Mouse (Mus musculus) 3134 (cell line): ENCODE results near the gene Ube2r2.
A peak's percentile ranks its signal among the peaks of the same experiment; 100 is the strongest.

ENCODE experiments used
- DNase-seq: peaks from one replicate; pipeline ENCODE4 v3.0.0-alpha.2; 2011; ENCODE audit warnings: low spot score; ENCODE audit not compliant: insufficient read length; ENCODE audit errors: extremely low read depth

Gene Ube2r2

DNA sequence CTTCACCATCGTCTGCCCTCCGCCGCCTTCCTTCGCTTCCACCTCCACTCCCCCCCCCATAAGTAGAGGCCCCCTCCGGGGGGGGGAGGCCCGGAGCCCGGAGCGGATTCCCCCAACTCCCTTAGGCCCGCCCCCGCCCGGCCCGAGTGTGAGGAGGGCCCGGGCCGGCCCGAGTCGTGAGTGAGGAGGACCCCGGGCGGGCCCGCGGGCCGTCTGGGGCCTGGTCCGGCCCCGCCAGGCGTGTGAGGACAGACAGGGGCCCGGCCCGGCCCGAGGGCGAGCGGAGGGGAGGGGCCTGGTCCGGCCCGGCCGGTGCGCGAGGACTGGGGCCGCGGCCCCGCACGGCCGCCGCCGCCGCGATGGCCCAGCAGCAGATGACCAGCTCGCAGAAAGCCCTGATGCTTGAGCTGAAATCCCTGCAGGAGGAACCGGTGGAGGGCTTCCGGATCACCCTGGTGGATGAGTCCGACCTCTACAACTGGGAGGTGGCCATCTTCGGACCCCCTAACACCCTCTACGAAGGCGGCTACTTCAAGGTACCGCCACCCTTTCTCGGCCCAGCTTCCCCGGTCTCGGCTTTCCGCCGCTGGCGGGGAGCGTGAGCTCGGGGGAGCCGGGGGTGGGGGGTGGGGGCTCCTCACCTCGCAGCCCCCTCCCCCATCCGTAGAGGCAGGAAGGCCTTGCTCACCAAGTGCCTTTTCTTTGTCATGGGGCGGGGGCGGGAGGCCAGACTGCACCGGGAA lies at the start of gene Ube2r2:
Ube2r2 (plus strand) TSS at position 33 of the 743 bp plus-strand sequence.
- peak; percentile 81 for DNase-seq

DNA sequence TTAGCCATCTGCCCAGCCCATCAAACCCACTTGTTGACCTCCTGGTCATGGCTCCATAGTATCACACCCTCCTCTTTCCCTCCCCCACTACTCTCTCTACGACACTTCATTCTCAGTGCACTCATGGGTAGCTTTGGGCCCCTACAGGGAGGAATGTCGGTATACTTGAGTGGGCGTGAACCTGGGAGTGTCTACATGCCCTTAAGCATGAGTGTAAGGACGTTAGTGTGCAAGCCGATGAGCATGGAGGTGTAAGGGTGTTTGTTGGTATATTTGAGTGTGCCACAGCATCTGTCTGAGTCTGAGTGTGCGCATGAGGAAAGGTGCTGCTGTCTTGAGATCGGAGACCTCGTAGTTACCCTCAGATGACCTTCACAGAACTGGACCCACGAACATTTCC lies 48.6 kb upstream of the Ube2r2 start:
- no peak for DNase-seq

DNA sequence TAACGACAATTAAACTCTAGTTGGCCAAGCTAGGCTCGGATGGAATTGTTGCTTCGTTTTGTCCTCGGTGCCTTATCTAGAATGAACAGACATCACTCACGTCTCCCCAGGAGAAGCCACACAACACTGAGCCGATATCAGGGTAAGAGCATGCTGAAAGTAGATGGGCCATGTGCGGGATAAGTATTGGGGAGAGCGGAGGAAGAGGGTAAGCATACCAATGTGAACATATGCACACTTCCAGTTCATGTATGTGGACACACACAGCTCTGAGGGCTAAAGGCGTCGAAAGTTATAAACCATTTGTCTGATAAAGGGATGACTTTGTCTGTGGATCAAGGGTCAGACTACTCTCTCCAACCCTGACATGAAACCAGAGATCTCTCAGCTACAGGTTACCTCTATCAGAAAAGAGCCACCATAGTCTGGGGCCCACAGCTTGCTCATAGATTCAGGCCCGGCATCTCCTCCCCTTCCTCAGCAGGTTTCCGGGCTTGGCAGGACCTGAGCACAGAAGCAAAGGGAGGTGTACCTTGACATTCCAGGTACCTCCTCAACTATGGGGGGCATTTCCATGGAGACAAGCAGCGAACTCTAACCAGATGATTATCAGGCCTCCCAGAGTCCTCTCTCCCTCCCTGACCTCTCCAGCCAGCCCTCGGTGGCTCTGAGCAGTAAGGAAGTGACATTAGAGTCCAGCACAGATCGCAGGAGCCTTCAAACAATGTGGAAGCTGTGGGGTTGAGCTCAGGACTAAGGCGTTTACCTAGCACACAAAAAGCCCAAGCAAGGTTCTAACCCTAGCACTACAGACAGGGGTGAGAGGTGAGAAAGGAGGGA lies 47.9 kb upstream of the Ube2r2 start:
- DNase-seq: no peak

DNA sequence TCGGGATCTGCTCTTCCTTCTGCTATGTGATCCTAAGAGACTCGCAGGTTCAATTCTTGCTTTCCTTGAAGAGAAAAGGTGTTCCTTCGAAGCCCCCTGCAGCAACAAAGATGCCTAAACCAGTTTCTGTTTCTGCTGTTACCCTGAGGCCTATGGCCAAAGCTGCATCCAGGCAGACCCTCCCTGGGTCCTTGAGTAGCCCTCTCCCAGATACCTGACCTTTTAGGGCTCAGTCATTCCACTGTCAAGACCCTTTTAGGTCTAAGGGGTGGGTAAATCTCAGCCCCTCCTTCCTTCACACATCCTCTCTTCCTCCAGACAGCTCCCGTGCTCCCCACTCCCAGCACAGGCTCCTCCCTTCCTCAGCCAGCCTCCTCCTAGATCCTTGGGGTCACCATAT lies 46.4 kb upstream of the Ube2r2 start:
- DNase-seq: no peak

DNA sequence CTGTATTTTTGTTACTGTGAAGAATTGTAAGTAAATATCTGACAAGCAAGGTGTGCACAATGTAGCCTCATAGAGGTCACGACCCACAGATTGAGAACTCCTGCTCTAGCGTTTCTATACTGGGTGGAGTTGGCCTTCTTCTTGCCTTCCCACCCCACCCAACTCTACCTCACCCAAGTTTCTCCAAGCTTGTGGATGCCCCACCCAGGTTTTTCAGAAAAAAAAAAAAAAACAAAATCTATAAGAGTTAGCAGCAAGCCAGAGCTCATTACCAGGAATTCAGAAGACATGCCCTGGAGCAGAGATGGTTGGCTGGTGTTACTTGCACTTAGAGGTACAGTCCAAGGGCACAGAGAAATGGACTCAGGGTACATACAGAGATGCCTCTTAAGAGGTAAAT lies 45.8 kb upstream of the Ube2r2 start:
- no peak for DNase-seq

DNA sequence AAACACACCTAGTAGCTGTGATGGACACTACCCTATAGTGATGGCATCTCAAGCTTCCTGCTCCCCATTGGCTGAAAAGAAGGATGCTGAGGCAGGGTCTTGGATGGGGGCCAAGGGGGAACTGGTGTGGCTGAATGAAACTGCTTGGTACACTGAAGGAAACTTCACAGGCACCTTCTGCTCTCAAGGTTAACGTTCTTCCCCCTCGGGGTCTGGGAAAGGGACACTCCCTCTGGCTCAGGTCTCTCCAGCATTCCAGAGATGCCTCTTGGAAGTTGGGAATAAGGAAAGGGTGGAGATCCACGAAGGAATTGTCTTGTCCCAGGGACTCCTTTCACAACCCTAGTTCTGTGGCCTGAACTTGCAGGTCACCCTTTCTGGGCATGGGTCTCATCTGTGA lies 44.2 kb upstream of the Ube2r2 start:
- DNase-seq: no peak

DNA sequence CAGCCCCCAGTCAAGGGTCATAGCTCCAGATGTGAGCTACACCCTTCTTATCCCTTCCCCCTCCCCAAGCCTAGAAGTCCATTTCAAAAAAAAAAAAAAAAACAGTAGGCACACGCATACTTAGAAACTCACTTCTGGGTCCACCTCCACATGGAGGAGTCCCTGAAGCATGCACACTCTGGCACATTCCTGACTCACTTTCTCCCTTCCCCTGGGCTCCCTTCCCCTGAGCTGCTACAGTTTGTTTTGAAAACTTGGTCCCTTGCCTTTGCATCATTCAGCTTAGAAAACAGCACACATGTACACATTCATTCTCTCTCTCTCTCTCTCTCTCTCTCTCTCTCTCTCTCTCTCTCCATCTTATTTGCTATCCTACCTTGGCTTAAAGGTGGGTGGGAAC lies 42.6 kb upstream of the Ube2r2 start:
- no peak for DNase-seq

DNA sequence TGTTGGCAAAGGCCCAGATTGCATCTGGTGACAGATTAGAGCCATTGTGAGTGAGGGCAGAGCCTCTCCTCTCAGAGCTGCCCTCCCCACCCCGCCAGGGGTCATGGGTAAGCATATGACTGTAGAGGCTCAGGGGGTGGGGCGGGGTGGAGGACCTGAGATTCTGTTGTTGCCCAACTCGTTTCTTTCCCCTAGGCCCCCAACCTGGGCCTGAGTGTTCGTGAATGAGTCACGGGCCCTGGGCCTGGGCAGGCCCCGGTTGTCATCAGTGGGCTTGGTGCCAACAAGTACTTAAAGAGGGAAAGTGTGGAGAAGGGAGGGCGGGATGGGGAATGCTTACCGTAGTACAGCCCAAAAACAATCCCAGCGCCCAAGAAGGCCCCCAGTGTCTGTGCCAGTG lies 41.2 kb upstream of the Ube2r2 start:
- DNase-seq: peak; percentile 85

DNA sequence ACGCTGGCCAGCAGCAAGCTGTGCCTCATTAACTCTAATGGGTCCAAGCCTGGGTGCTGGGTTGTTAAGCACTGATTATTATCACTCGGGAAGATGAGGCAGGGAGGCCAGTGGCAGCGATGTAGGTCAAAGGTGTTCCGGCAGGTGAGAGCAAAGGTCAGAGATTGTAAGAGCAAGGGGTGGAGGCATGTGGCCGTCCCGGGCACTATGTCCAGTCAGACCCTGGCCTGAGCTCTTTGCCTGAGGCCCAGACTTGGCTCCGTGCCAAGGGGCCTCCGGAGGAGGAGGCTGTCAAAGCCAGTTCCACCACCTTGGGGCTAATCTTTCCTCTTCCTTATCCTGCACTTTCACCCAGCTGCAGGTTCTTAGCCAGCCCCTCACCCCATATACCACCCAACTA lies 39.4 kb upstream of the Ube2r2 start:
- DNase-seq: no peak

DNA sequence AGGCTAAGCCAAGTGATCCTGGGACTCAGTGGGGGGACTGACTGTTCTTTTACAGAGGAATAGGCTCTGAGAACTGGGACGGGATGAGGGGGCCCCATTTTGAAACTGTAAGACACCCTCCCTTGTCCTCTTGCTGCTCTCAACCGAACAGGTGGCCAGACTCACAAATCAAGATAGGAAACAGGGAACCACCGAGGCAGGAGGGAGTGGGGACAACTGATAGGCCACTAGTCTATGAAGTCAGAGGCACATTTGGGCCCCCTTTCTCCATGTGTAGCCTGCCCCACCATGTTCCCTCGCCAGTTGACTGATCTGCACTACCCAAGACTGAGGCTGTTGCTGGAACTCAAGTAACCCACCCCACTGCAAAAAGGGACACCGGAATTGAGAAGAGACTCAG lies 38.7 kb upstream of the Ube2r2 start:
- no peak for DNase-seq

DNA sequence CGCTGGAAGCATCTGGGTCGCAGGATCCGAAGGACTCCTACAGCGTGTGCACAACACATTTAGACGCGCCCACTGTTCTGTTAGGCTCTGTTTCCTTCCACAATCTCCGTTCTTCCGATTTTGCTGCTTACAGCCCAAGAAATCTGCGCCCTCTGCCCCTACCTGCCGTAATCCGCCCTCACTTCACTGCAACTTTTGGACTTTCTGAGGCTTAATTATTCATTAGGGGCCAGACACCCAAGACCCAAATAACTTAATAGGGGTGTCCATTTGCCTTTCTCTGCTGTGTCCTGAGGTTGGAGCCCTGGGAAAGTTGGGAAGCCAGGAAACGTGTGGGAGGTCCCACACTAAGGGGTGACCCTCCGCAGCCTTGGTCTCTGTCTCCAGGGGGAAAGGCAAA lies 38.2 kb upstream of the Ube2r2 start:
- DNase-seq: no peak

DNA sequence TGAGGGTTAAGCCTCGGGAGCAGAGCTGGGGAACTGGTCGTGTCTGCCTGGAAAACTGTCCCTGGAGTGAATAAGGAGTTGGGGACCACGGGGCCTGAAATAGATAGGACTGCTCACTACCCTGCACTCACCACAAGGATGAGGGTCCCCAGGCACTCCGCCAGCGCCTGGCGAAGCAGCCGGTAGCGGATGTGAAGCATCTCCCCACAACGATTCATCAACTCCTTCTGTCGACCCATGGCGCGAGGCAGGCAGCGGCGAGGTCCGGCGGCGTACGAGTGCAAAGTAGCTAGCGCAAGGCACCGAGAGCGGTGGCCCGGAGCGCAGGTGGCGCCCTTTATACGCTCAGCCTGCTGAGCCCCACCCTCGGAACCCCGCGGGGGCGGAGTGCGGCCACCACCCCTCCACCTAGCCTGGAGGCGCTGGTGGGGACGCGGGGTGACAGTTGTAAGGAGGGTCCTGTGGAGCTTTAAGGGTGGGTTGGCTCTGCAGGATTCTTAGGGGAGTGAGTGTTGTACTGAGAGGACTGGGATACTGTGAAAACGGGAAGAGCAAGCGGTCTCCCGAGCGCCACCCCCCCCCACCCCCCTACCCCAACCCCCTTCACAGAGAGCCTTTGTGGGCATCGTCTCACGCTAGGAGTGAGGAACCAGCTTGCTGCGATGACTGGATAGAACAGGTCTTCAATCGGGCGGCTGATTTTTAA lies 37.5 kb upstream of the Ube2r2 start, which contains the start of gene Aqp3:
Aqp3 (minus strand) TSS at position 313 of the 706 bp plus-strand sequence.
- no peak for DNase-seq

DNA sequence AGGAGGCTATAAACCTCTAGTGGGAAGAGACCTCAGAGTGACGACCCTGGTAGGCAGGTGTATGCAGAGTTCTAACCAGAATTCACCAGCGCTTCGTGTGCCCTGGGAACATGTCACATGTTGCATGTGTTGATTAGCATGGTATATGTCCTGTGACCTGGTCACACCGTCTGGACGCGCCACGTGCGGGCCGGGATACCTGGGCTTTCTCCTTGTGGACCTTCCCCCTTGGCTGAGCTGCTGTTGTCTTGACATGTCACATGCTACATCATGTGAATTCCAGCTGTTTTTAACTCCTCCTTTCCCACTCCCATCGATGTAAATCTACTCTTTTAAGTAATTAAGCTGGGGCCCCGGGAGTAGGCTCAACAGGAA lies 37.0 kb upstream of the Ube2r2 start:
- DNase-seq: no peak

DNA sequence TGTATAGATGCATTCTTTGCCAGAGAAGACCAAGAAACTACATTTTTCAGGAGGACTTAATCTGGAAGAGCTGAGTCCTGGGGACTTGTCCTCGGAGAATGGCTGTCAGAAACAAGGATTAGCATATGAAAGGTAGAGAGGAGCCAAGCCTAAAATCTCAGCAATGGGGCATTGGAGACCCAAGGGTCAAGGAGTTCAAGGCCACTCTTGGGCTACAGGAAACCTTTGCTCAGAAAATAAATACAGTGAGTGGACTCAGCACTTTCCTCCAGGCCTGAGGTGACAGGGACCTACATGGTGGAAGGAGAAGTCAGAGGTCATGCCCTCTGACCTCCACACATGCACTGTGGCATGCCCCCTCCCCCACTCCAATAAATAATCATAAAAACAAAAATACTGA lies 34.6 kb upstream of the Ube2r2 start:
- no peak for DNase-seq

DNA sequence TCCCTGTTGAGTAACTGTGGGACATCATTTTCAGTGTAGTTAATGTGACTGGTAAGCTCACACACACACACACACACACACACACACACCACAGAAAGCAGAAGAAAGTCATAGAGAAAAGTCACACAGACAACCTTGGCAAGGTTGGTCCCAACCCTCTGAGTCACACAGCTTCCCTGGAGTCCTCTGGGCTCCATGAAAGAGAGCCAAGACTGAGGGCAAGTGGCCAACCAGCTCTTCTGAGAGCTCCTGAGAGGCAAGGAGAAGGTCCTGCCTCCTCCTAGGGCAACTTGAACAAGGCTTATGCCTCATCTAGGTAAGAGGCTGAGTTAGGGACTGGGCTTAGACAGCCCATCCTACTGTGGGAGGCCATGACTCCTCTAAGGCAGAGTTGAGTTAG lies 32.6 kb upstream of the Ube2r2 start:
- peak; percentile 77 for DNase-seq

DNA sequence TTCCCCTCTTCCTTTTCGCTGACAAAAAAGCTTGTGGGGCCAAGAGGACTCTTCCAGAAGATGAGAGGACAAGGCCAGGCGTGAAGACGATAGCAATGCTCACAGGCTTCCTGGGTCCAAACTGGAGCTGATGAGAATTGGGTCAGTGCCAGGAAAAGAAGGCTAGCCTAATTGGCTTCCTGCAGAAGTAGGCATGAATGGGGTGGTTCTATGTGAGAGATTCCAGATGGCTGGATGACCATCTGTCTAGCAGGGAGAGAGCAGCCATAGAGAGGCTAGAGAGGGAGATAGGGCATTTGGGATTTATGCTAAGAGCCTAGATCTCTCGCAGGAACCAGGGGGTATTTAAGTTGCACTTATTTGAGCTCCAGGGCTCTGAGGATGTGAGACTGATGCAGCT lies 28.1 kb upstream of the Ube2r2 start:
- DNase-seq: no peak

DNA sequence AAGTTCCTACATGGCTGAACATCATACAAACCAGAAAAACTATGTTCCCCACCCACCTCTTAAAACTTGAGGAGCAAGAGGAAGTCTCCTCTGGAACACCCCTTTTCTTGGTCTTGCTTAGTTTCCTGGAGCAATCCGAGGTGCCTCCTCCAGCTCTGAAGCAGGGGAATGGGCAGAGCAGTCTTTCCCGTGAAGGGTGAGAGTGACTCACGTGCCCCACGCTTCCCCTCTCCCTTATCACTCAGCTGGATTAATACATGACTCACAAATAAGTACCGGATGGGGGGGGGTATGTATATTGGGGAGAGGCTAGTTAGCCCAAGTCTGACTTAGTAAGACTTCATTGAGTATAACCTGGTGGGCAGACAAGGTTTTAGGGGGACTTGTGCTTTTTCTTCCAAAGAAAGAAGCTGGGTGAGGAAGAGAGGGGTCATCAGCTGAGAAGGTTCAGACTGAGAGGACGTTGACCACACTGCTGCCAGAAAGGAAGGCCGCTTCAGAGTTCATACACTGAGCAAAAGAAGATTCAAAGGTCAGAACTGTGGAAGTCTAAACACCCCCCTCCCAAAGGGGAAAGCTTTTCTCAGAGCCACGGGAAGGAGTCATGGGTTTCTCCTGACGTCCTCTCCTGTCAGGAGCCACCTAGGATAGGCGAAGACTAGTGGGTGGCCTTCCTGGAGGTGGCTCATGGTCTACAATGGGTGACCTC lies 26.7 kb upstream of the Ube2r2 start:
- DNase-seq: no peak

DNA sequence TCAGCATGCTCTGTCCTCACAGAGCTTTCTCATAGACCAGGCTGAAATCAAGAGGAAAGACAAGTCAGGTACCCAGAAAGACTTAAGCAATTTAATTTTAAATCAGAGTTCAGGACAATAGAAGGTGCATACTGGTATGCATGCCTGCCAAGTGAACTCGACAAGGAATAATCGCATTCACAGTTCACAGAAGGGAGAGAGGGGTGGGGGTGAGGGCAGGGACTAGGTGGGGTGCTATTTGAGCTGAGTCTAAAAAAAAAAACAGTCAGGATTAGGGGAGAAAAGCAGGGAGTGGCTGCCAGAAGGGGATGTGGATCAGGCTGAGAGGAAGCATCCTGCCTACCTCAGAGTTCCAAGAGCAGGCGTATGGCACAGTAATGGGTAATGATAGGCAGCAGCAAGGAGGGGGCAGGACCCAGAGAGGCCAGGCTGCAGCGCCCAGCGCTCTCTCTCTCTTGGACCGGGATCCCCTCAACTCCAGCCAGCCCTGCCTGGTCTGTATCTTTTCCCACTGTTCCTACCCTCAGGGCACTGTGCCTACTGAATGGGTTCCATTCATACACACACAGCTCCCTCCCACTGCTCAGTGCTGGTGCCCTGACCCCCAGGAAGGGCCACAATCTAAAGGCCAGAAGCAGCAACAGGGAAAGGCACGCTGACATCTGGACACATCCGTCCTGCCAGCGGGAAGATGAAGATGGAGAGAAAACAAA lies 21.0 kb upstream of the Ube2r2 start:
- DNase-seq: no peak

DNA sequence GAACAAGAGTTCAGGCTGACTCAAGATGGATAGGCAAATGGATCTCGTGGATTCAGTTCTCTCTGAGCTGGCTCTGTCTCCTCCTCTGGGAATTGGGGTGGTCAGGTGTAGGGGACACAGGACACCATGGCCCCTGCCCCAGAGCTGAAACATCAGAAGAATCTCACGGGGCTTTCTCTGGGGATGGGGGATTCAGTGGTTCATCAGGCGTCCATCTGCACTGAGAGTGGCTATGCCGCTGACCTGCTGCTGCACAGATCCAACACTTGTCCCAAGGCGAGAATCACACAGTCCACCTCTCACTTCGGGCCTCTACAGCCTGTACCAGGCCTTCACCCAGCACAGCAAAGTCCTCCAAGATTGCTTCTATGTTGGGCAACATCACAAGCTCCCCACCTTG lies 20.5 kb upstream of the Ube2r2 start:
- no peak for DNase-seq

DNA sequence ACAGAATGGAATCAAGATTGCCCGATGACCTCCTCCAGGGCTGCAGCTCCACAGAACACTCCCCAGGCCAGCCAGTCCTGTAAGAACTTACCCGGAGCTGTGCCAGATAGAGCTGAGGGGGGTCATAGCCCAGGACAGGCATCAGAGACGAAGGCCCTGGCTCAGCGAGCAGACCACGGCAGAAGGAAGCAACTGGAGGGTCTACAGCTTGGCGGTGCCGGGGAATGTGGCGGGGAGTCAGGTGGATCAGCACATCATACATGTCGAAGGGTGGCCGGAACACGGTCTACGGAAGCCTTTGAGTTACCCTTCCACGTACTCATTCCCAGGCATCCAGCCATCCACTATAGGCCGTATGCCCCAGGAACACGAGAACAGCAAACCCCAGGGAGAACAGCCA lies 19.8 kb upstream of the Ube2r2 start:
- DNase-seq: no peak
